Mouse (Mus musculus) kidney, postnatal 0 days (tissue): ENCODE results near the gene Prkar1b. TPM values are rescaled to one million over a fixed set of nuclear protein-coding genes. Genes with fewer than 3 reads are reported as not detected.

Experiments used
- ATAC-seq: fragments of 200-750 bp; cut with Nextera tagmentation; replicated peaks from 2 replicates; pipeline ENCODE4 v1.8.0; 2017; ENCODE audit warnings: low read depth, moderate number of reproducible peaks, moderate TSS enrichment, moderate library complexity; ENCODE audit not compliant: low FRiP score
- DNase-seq: peaks from one replicate; pipeline ENCODE4 v3.0.0-alpha.2; 2016; ENCODE audit warnings: low spot score
- H3K27ac ChIP-seq: fragments of 300-500 bp; sonication (generic); 2 replicates; pipeline ENCODE4 v1.5.1; 2014; ENCODE audit warnings: mild to moderate bottlenecking
- H3K27me3 ChIP-seq: fragments of 300-500 bp; sonication (generic); 2 replicates; pipeline ENCODE4 v1.6.1; 2014; ENCODE audit warnings: low read length, mixed read lengths; ENCODE audit not compliant: insufficient read depth
- H3K36me3 ChIP-seq: fragments of 300-500 bp; sonication (generic); 2 replicates; pipeline ENCODE4 v1.6.1; 2014; ENCODE audit warnings: low read length, mixed read lengths; ENCODE audit not compliant: insufficient read depth
- H3K4me1 ChIP-seq: fragments of 300-500 bp; sonication (generic); replicated peaks from 2 replicates; pipeline ENCODE4 v1.6.1; 2014; ENCODE audit warnings: antibody characterized with exemption, low read length, mixed read lengths; ENCODE audit not compliant: insufficient read depth
- H3K4me2 ChIP-seq: fragments of 300-500 bp; sonication (generic); 2 replicates; pipeline ENCODE4 v1.6.1; 2014; ENCODE audit warnings: mild to moderate bottlenecking, low read length, moderate library complexity, mixed read lengths
- H3K4me3 ChIP-seq: fragments of 300-500 bp; sonication (generic); replicated peaks from 2 replicates; pipeline ENCODE4 v1.5.1; 2014; ENCODE audit warnings: low read depth, low read length
- H3K9ac ChIP-seq: fragments of 300-500 bp; sonication (generic); 2 replicates; pipeline ENCODE4 v1.6.1; 2014; ENCODE audit warnings: low read depth, low read length
- H3K9me3 ChIP-seq: fragments of 300-500 bp; sonication (generic); replicated peaks from 2 replicates; pipeline ENCODE4 v1.6.1; 2016; ENCODE audit warnings: low read length, inconsistent platforms, mixed read lengths
- CTCF ChIP-seq: IDR thresholded peaks from 2 replicates; pipeline ENCODE4 v1.5.1; 2016; ENCODE audit warnings: antibody characterized with exemption, low read depth, mild to moderate bottlenecking, moderate library complexity
- WGBS: fragments of 180-500 bp; shearing (Covaris S2); extraction: QIAGEN DNeasy Blood & Tissue Kit; methylation state at CpG from one replicate; pipeline ENCODE4 v1.1.7; 2014; 5-methylcytosine and 5-hydroxymethylcytosine counted together
- polyA plus RNA-seq: library from polyadenylated mRNA; unstranded; fragments of >200 nt; fragmentation: Nextera tagmentation; extraction: Ambion mirVana; gene quantifications from 2 replicates; pipeline ENCODE4 v1.2.1, GENCODE M21; 2015

Prkar1b gene
- polyA plus RNA-seq, 1 experiment from 2014 or later = 19.3 TPM

- Histone ChIP-seq H3K36me3 (no peaks in the 10 kb centered on the region), H3K27me3 (no peaks in the 10 kb centered on the region), H3K9me3 (no peaks in the 10 kb centered on the region), H3K4me3 (peak overlapping the region; percentile 54), H3K9ac (peak overlapping the region; percentile 69), H3K4me1 (peaks cover 3% of the 10 kb centered on the region; the same call in 1 of the 2 replicates), H3K27ac (no peak overlapping the region), H3K4me2 (peak overlapping the region; percentile 93)
- DNase-seq (peak; percentile 25), ATAC-seq (peak; percentile 59)
- TF ChIP-seq CTCF = no peak
- WGBS = 5% methylated on average over 48 of the region's 55 CpGs
These were observed 20.1 kb downstream of the Prkar1b start for GRCm38 (mm10) chr5:139129572-139130151.

DNA sequence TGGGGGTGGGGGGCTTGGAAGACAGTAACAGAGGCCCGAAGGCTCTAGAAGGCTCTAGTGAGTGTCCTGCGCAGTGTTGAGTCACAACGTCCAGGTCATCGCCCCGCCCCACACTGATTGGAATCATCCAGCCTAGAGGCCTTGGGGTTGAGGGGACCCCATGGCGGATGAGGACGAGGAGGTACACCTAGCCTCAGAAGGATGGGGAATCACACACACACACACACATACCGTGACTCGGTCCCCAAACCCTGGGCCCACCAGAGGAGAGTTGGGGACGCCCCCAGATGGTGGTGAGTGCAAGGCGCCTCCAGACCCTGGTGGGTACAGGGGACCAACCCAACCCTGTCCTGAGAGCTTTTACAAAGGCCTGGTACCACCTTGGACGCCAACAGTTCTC is 20.7 kb downstream of the Prkar1b start:
- Histone ChIP-seq H3K4me1 (peaks cover 3% of the 10 kb centered on the region; the same call in 1 of the 2 replicates), H3K36me3 (no peaks in the 10 kb centered on the region), H3K27ac (no peak overlapping the region), H3K9ac (peak overlapping the region; percentile 69), H3K4me2 (peak overlapping the region; percentile 93), H3K4me3 (peak overlapping the region; percentile 54), H3K27me3 (no peaks in the 10 kb centered on the region), H3K9me3 (no peaks in the 10 kb centered on the region)
- ATAC-seq = peak; percentile 56; the same call in 1 of the 2 replicates
- WGBS = 11% methylated on average over 12 of the region's 12 CpGs
- TF ChIP-seq CTCF = no peak
- DNase-seq = peak; percentile 19

DNA sequence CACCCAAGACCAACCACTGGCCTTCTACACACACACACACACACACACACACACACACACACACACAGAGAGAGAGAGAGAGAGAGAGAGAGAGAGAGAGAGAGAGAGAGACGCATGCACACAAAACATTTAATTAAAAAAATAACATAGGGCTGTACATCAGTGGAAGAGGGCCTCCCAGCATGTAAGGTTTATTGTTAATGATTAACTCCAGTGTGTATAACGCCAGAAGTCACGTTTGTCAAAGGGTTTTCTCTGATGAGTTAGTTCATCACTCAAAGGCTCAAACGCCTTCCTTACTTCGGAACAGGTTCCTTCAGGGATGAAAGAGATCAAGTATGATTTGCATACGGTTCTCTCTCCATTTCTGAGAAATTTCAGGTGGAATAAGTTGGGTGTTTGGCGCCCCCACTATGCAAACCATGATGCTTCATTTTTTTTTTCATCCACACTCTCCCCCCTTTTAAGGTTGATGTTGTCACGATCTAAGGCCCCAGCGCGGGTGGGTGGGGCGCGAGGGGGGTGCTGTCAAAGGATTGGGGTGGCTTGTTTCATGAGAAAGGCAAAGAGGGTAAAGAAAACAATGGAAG is 21.2 kb downstream of the Prkar1b start:
- peaks cover 3% of the 10 kb centered on the region; the same call in 1 of the 2 replicates for H3K4me1 ChIP-seq
- H3K9me3 ChIP-seq = no peaks in the 10 kb centered on the region
- no peaks in the 10 kb centered on the region for H3K27me3 ChIP-seq
- H3K36me3 ChIP-seq = no peaks in the 10 kb centered on the region
- ATAC-seq (no peak), DNase-seq (peak; percentile 29)
- H3K4me2 ChIP-seq = peak overlapping the region; percentile 93
- peak overlapping the region; percentile 54 for H3K4me3 ChIP-seq
- H3K9ac ChIP-seq = no peak overlapping the region
- WGBS = 33% methylated on average over 12 of the region's 12 CpGs
- no peak for TF ChIP-seq CTCF
- no peak overlapping the region for H3K27ac ChIP-seq

DNA sequence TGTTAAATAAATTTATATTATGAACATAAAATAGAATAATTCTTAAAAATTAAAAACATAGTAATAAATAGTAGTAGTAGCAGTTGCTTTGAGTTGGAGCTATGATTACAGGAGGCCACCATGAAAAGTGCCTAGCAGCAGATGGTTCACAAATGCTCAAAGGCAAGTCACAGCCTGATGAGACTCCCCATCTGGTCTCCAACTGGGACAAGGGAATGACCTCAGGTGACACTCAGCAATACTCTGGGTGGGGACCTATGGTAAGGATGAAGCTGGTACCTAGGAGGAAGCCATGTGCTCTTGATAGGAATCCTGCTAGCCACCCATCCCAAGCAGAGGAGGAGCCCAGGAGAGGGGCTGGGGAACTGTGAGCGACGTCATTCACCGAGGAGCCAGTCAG is 24.1 kb downstream of the Prkar1b start:
- TF ChIP-seq CTCF = no peak
- H3K36me3 ChIP-seq = no peaks in the 10 kb centered on the region
- H3K9me3 ChIP-seq = no peaks in the 10 kb centered on the region
- peaks cover 3% of the 10 kb centered on the region; the same call in 1 of the 2 replicates for H3K4me1 ChIP-seq
- no peak overlapping the region for H3K27ac ChIP-seq
- no peak overlapping the region for H3K9ac ChIP-seq
- DNase-seq (no peak), ATAC-seq (no peak)
- H3K27me3 ChIP-seq = no peaks in the 10 kb centered on the region
- no peak overlapping the region for H3K4me3 ChIP-seq
- 71% methylated on average over 3 of the region's 3 CpGs for WGBS
- no peak overlapping the region for H3K4me2 ChIP-seq

DNA sequence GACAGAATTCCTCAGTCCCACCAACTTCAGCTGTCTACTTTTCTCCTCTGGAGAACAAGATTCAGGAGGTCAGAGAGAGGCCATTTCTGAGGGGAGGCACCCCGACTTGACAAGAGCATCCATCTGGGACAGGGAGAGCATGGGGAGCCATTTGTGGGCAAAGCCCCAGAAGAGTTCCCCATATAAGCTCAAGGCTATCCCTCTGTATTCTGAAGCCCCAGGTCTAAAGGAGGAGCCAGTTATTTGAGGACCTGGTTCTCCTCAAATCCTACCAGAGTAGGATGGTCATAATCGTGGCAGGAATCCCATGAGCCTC is 30.9 kb downstream of the Prkar1b start:
- no peak for ATAC-seq
- no peak overlapping the region for H3K4me3 ChIP-seq
- H3K9me3 ChIP-seq = no peaks in the 10 kb centered on the region
- DNase-seq = no peak
- no peaks in the 10 kb centered on the region for H3K36me3 ChIP-seq
- H3K4me1 ChIP-seq = no peaks in the 10 kb centered on the region
- H3K4me2 ChIP-seq = no peak overlapping the region
- no peaks in the 10 kb centered on the region for H3K27me3 ChIP-seq
- no peak for TF ChIP-seq CTCF
- H3K27ac ChIP-seq = peak overlapping the region; percentile 5; the same call in 1 of the 2 replicates
- 74% methylated on average over 2 of the region's 2 CpGs for WGBS
- no peak overlapping the region for H3K9ac ChIP-seq

GRCm38 (mm10) chr5:139118139-139118960 is 31.5 kb downstream of the Prkar1b start:
- Histone ChIP-seq H3K4me3 (no peak overlapping the region), H3K27ac (peak overlapping the region; percentile 5; the same call in 1 of the 2 replicates), H3K4me1 (no peaks in the 10 kb centered on the region), H3K4me2 (no peak overlapping the region), H3K27me3 (no peaks in the 10 kb centered on the region), H3K36me3 (no peaks in the 10 kb centered on the region), H3K9ac (no peak overlapping the region), H3K9me3 (no peaks in the 10 kb centered on the region)
- TF ChIP-seq CTCF = no peak
- WGBS = 66% methylated on average over 5 of the region's 5 CpGs
- DNase-seq (peak; percentile 30), ATAC-seq (no peak)
